22 mouse cellular contexts compared by ENCODE assay signal in the genomic region with DNA sequence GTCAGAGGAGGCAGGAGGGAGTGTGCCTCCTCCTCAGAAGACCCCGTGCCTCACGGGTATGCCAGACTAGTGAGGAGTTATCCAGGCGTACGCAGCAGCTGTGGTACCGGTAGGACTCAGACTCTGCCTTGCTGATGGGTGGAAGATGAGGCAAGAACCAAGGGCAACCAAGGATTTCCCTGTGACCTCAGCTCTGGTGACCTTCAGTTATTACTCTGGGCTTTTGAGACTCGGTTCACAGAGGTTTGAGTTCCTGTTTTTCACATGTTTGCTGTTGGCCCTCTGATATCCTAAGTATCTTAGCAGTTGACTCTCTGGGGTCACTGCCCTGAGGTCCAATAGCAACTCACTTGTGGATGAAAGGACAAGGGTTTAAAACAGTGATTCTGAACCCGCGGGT.
"Had no signal": no experiment of that assay in that cellular context is flagged by ENCODE, and none has a peak within 500 bp of the region (broad histone marks: within the 10 kb centered on the region; RNA-seq: fewer than 3 reads in every experiment).

No protein-coding gene starts in this region.

- H3K27ac ChIP-seq: intestine, embryonic 15.5 days; kidney, postnatal 0 days; layer of hippocampus, adult 2 months; limb, embryonic 10.5 days; limb, embryonic 13.5 days; liver, embryonic 14.5 days; midbrain, embryonic 10.5 days; midbrain, embryonic 13.5 days; stomach, embryonic 15.5 days had no signal

- H3K4me3 ChIP-seq: intestine, embryonic 15.5 days; layer of hippocampus, adult 2 months; limb, embryonic 10.5 days; limb, embryonic 13.5 days; midbrain, embryonic 10.5 days; midbrain, embryonic 13.5 days; stomach, embryonic 15.5 days had no signal

- H3K4me1 ChIP-seq: midbrain, embryonic 10.5 days; midbrain, embryonic 13.5 days; stomach, embryonic 15.5 days had no signal

- ATAC-seq: intestine, embryonic 15.5 days; liver, postnatal 0 days; midbrain, embryonic 13.5 days; midbrain, embryonic 16.5 days had no signal

- DNase-seq: kidney, adult 11 months; kidney, postnatal 25 days; layer of hippocampus, adult 9-11 months; liver; liver, postnatal 0 days; lung, embryonic 14.5 days; lung, postnatal 10 days; lung, postnatal 36 days; retina, postnatal 1 day; right cerebral cortex, postnatal 25 days; spleen, adult 18-20 months; thymus, postnatal 4 days had no signal
